Mouse (Mus musculus) ES-Bruce4 (cell line): ENCODE results near the gene Lrriq1. TPM values are rescaled to one million over a fixed set of nuclear protein-coding genes. Genes with fewer than 3 reads are reported as not detected.

Experiments used
- H3K27ac ChIP-seq: 2 replicates; pipeline ENCODE4 v1.5.1; 2012; ENCODE audit warnings: low read length, inconsistent platforms; ENCODE audit not compliant: insufficient read depth
- H3K27me3 ChIP-seq: 2 replicates; pipeline ENCODE4 v1.6.1; 2012; ENCODE audit warnings: mild to moderate bottlenecking, low read length, inconsistent platforms; ENCODE audit not compliant: control insufficient read depth, poor library complexity, insufficient read depth, severe bottlenecking
- H3K36me3 ChIP-seq: 2 replicates; pipeline ENCODE4 v1.6.1; 2012; ENCODE audit warnings: inconsistent platforms, mild to moderate bottlenecking, low read length, moderate library complexity; ENCODE audit not compliant: control insufficient read depth, poor library complexity, insufficient read depth, severe bottlenecking
- H3K4me1 ChIP-seq: one replicate; pipeline ENCODE4 v1.8.1; 2011; ENCODE audit warnings: low read length; ENCODE audit not compliant: control insufficient read depth, insufficient read depth
- H3K4me3 ChIP-seq: 2 replicates; pipeline ENCODE4 v1.5.1; 2011; ENCODE audit warnings: low read depth, mild to moderate bottlenecking, low read length
- H3K9ac ChIP-seq: 2 replicates; pipeline ENCODE4 v1.6.1; 2012; ENCODE audit warnings: low read depth, mild to moderate bottlenecking, inconsistent platforms; ENCODE audit not compliant: poor library complexity, severe bottlenecking
- H3K9me3 ChIP-seq: replicated peaks from 2 replicates; pipeline ENCODE4 v1.6.1; 2012; ENCODE audit warnings: mild to moderate bottlenecking, low read length, inconsistent platforms; ENCODE audit not compliant: control insufficient read depth, poor library complexity, insufficient read depth, severe bottlenecking
- CTCF ChIP-seq: IDR thresholded peaks from one replicate; pipeline ENCODE4 v1.8.1; 2011; ENCODE audit warnings: low read depth, low read length
- EP300 ChIP-seq: IDR thresholded peaks from 2 replicates; pipeline ENCODE4 v1.6.1; 2011; ENCODE audit warnings: low read depth, low read length; ENCODE audit not compliant: insufficient read depth
- POLR2A ChIP-seq: IDR thresholded peaks from one replicate; pipeline ENCODE4 v1.8.1; 2011; ENCODE audit warnings: low read length; ENCODE audit not compliant: insufficient read depth
- polyA plus RNA-seq: library from polyadenylated mRNA; stranded (reverse); fragments of >200 nt; gene quantifications from 2 replicates; pipeline ENCODE4 v1.2.4, GENCODE M21; 2011; ENCODE audit warnings: low read depth; ENCODE audit not compliant: missing spikeins, insufficient read depth, insufficient read length

Gene Lrriq1
- polyA plus RNA-seq, 1 experiment, result 0.58 TPM

GRCm38 (mm10) chr10:103027226-103027930 lies 208.7 kb downstream of the Lrriq1 start:
- H3K9me3 ChIP-seq, result no peaks in the 10 kb centered on the region
- no peak for TF ChIP-seq CTCF
- no peak for TF ChIP-seq EP300
- H3K9ac ChIP-seq, result no peak overlapping the region
- peaks cover 25% of the 10 kb centered on the region for H3K27me3 ChIP-seq
- H3K4me3 ChIP-seq, result no peak overlapping the region
- no peaks in the 10 kb centered on the region for H3K4me1 ChIP-seq
- H3K27ac ChIP-seq, result no peak overlapping the region
- no peaks in the 10 kb centered on the region for H3K36me3 ChIP-seq

- no peak overlapping the region for H3K9ac ChIP-seq
- H3K4me3 ChIP-seq, result no peak overlapping the region
- H3K27ac ChIP-seq, result no peak overlapping the region
- no peaks in the 10 kb centered on the region for H3K36me3 ChIP-seq
- H3K27me3 ChIP-seq, result peaks cover 24% of the 10 kb centered on the region
- H3K9me3 ChIP-seq, result no peaks in the 10 kb centered on the region
- H3K4me1 ChIP-seq, result no peaks in the 10 kb centered on the region
- TF ChIP-seq EP300 (no peak), CTCF (no peak), POLR2A (no peak)
Observed at GRCm38 (mm10) chr10:103026636-103027225, 209.4 kb downstream of the Lrriq1 start.

GRCm38 (mm10) chr10:103002556-103002955 lies 233.6 kb downstream of the Lrriq1 start:
- no peaks in the 10 kb centered on the region for H3K9me3 ChIP-seq
- no peak overlapping the region for H3K27ac ChIP-seq
- no peak overlapping the region for H3K4me3 ChIP-seq
- no peak for TF ChIP-seq POLR2A
- no peak for TF ChIP-seq EP300
- no peak for TF ChIP-seq CTCF
- H3K4me1 ChIP-seq, result no peaks in the 10 kb centered on the region
- H3K27me3 ChIP-seq, result no peaks in the 10 kb centered on the region
- H3K9ac ChIP-seq, result no peak overlapping the region
- H3K36me3 ChIP-seq, result no peaks in the 10 kb centered on the region

GRCm38 (mm10) chr10:103000902-103001301 lies 235.2 kb downstream of the Lrriq1 start:
- H3K36me3 ChIP-seq, result no peaks in the 10 kb centered on the region
- no peaks in the 10 kb centered on the region for H3K9me3 ChIP-seq
- no peak overlapping the region for H3K27ac ChIP-seq
- no peaks in the 10 kb centered on the region for H3K4me1 ChIP-seq
- no peak overlapping the region for H3K9ac ChIP-seq
- TF ChIP-seq EP300, result no peak
- H3K4me3 ChIP-seq, result no peak overlapping the region
- no peaks in the 10 kb centered on the region for H3K27me3 ChIP-seq

GRCm38 (mm10) chr10:102999584-102999983 lies 236.5 kb downstream of the Lrriq1 start:
- Histone ChIP-seq H3K9me3 (no peaks in the 10 kb centered on the region), H3K36me3 (no peaks in the 10 kb centered on the region), H3K9ac (no peak overlapping the region), H3K27ac (no peak overlapping the region), H3K4me3 (no peak overlapping the region), H3K27me3 (no peaks in the 10 kb centered on the region), H3K4me1 (no peaks in the 10 kb centered on the region)
- TF ChIP-seq EP300 (no peak), POLR2A (no peak), CTCF (no peak)

Other genes starting within 250 kb of the Lrriq1 start
- 0.61 TPM in 1 of 2 replicates, not detected in the other for gene Alx1, start 206.1 kb downstream of the Lrriq1 start, polyA plus RNA-seq
- gene Slc6a15, start 131.5 kb upstream of the Lrriq1 start, polyA plus RNA-seq, result 15.1 and 17.9 TPM in 2 replicates